In genomic region chr10:80620796-80621689, GRCm38 (mm10) we compare ENCODE assay signal across 8 mouse cellular contexts. TPM values are rescaled to one million over a fixed set of nuclear protein-coding genes. Genes with fewer than 3 reads are reported as not detected.
DNase-seq lines count a peak whose midpoint lies in the region; ATAC-seq and TF ChIP-seq lines count a peak whose summit lies in the region.

No protein-coding gene starts in this region.

- peak overlapping the region; percentile 87 for H3K4me3 ChIP-seq in hindbrain, embryonic 14.5 days (replicated peaks; ENCODE audit: low read length)
- H3K4me3 ChIP-seq in midbrain, postnatal 0 days (ENCODE audit: low read depth, low read length): peak overlapping the region; percentile 81

- H3K36me3 ChIP-seq in hindbrain, embryonic 14.5 days (replicated peaks; ENCODE audit: control insufficient read depth, insufficient read depth): no peaks in the 10 kb centered on the region; the same call in 1 of the 2 replicates
- peaks cover 1% of the 10 kb centered on the region; the same call in 1 of the 2 replicates for H3K36me3 ChIP-seq in midbrain, postnatal 0 days (ENCODE audit: insufficient read depth, low read length)

- TF ChIP-seq CTCF in midbrain, postnatal 0 days (IDR thresholded peaks at IDR 0.05): no peak

- H3K9me3 ChIP-seq in hindbrain, embryonic 14.5 days (ENCODE audit: control insufficient read depth, low read length): no peaks in the 10 kb centered on the region
- no peaks in the 10 kb centered on the region for H3K9me3 ChIP-seq in midbrain, postnatal 0 days (ENCODE audit: low read length)

- H3K4me2 ChIP-seq in hindbrain, embryonic 14.5 days (replicated peaks): peak overlapping the region; percentile 77
- H3K4me2 ChIP-seq in midbrain, postnatal 0 days (ENCODE audit: low read depth, low read length, poor library complexity, severe bottlenecking): peak overlapping the region; percentile 73

- ATAC-seq in cerebellum, adult (ENCODE audit: insufficient number of reproducible peaks, low FRiP score, low TSS enrichment): no peak
- ATAC-seq in hindbrain, embryonic 14.5 days (ENCODE audit: low FRiP score): no peak
- no peak for ATAC-seq in midbrain, postnatal 0 days (ENCODE audit: low FRiP score)

- DNase-seq in cerebellum, adult 9-11 months: peak; percentile 83
- DNase-seq in retina, postnatal 1 day: peak; percentile 24
- no peak for DNase-seq in retina, embryonic 14.5 days (ENCODE audit: low spot score)
- DNase-seq in hindbrain, embryonic 14.5 days (ENCODE audit: low spot score): no peak
- no peak for DNase-seq in midbrain, postnatal 0 days (ENCODE audit: low spot score)
- DNase-seq in testis, postnatal 10 days (ENCODE audit: low spot score): no peak
- DNase-seq in ovary, adult 18-20 months (ENCODE audit: low spot score): no peak

- H3K9ac ChIP-seq in hindbrain, embryonic 14.5 days: peak overlapping the region; percentile 89
- H3K9ac ChIP-seq in midbrain, postnatal 0 days (replicated peaks; ENCODE audit: low read length, poor library complexity, severe bottlenecking): peak overlapping the region; percentile 62

- peaks cover 30% of the 10 kb centered on the region for H3K4me1 ChIP-seq in hindbrain, embryonic 14.5 days (replicated peaks; ENCODE audit: control insufficient read depth, insufficient read depth, low read length)
- H3K4me1 ChIP-seq in midbrain, postnatal 0 days (ENCODE audit: insufficient read depth, low read length): peaks cover 11% of the 10 kb centered on the region

- 54% methylated on average over 16 of the region's 16 CpGs for WGBS in hindbrain, embryonic 14.5 days
- 53% methylated on average over 16 of the region's 16 CpGs for WGBS in midbrain, postnatal 0 days

- H3K27me3 ChIP-seq in hindbrain, embryonic 14.5 days (ENCODE audit: control insufficient read depth, insufficient read depth, low read length): no peaks in the 10 kb centered on the region
- no peaks in the 10 kb centered on the region for H3K27me3 ChIP-seq in midbrain, postnatal 0 days (ENCODE audit: insufficient read depth, low read length)

- H3K27ac ChIP-seq in hindbrain, embryonic 14.5 days: peak overlapping the region; percentile 94
- peak overlapping the region; percentile 81 for H3K27ac ChIP-seq in midbrain, postnatal 0 days (ENCODE audit: low read depth, low read length)

RNA-seq across cellular contexts. Expression of gene Csnk1g2, which starts 1.6 kb away (rescaled TPM):
- 65.4 and 76.4 TPM in 2 replicates for polyA plus RNA-seq in hindbrain, embryonic 14.5 days (2014; fragmentation: Nextera tagmentation; extraction: Ambion mirVana)
- total RNA-seq in midbrain, postnatal 0 days (2014; rRNA removed): 124 and 146 TPM in 2 replicates
- polyA plus RNA-seq in midbrain, postnatal 0 days (2015; fragmentation: Nextera tagmentation; extraction: Ambion mirVana): 90.5 and 93.3 TPM in 2 replicates

RNA-seq across cellular contexts. Expression of gene Gm49322, which starts 15.2 kb away (rescaled TPM):
- polyA plus RNA-seq in hindbrain, embryonic 14.5 days (2014; fragmentation: Nextera tagmentation; extraction: Ambion mirVana): 1.7 and 1.9 TPM in 2 replicates
- 2.0 and 2.7 TPM in 2 replicates for total RNA-seq in midbrain, postnatal 0 days (2014; rRNA removed)
- polyA plus RNA-seq in midbrain, postnatal 0 days (2015; fragmentation: Nextera tagmentation; extraction: Ambion mirVana): 1.7 and 1.8 TPM in 2 replicates

RNA-seq across cellular contexts. Expression of gene Adat3, which starts 18.4 kb away (rescaled TPM):
- polyA plus RNA-seq in hindbrain, embryonic 14.5 days (2014; fragmentation: Nextera tagmentation; extraction: Ambion mirVana): 5.2 and 5.6 TPM in 2 replicates
- total RNA-seq in midbrain, postnatal 0 days (2014; rRNA removed): 4.0 and 6.2 TPM in 2 replicates
- 4.6 and 4.9 TPM in 2 replicates for polyA plus RNA-seq in midbrain, postnatal 0 days (2015; fragmentation: Nextera tagmentation; extraction: Ambion mirVana)

RNA-seq across cellular contexts. Expression of gene Scamp4, which starts 18.4 kb away (rescaled TPM):
- 63.1 and 64.5 TPM in 2 replicates for polyA plus RNA-seq in hindbrain, embryonic 14.5 days (2014; fragmentation: Nextera tagmentation; extraction: Ambion mirVana)
- 27.8 and 32.4 TPM in 2 replicates for total RNA-seq in midbrain, postnatal 0 days (2014; rRNA removed)
- polyA plus RNA-seq in midbrain, postnatal 0 days (2015; fragmentation: Nextera tagmentation; extraction: Ambion mirVana): 73.1 and 76.9 TPM in 2 replicates

RNA-seq across cellular contexts. Expression of gene Abhd17a, which starts 30.9 kb away (rescaled TPM):
- polyA plus RNA-seq in hindbrain, embryonic 14.5 days (2014; fragmentation: Nextera tagmentation; extraction: Ambion mirVana): 157 and 174 TPM in 2 replicates
- total RNA-seq in midbrain, postnatal 0 days (2014; rRNA removed): 264 and 275 TPM in 2 replicates
- 152 and 157 TPM in 2 replicates for polyA plus RNA-seq in midbrain, postnatal 0 days (2015; fragmentation: Nextera tagmentation; extraction: Ambion mirVana)

Comparison
In these comparisons a context has a peak if more than half of its experiments do, and no peak if none do; other contexts are left out.
1. DNase-seq: peak in cerebellum, adult 9-11 months (single experiment) and retina, postnatal 1 day (single experiment); none in retina, embryonic 14.5 days (single experiment), hindbrain, embryonic 14.5 days (single experiment), midbrain, postnatal 0 days (single experiment), testis, postnatal 10 days (single experiment) and ovary, adult 18-20 months (single experiment).